Mouse (Mus musculus): ENCODE results near the gene Ly6g5c. TPM values are rescaled to one million over a fixed set of nuclear protein-coding genes. Genes with fewer than 3 reads are reported as not detected.

Ly6g5c gene
- polyA plus RNA-seq, 1 experiment, result not detected

DNA sequence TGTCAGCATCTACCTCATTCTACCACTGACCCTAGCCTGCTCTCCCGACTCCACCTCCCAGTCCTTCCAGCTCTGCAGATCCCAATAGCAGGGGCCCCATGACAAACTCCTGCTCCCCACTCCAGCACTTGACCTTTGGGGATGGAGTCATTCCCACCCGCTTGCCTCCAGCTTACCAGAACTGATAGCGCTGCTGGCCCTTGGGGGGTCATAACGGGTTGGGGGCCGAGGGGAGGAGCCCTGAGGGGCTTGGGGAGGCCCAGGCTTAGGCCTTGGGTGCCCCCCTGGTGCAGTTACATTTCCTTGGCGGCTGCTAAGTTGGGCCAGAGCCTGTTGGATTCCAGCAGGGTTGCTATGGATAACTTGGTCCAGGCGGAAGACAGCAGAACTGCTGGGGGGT, 46.5 kb downstream of the Ly6g5c start:
- H3K4me1 ChIP-seq (ENCODE audit: control insufficient read depth, insufficient read depth, insufficient read length, low read length), result no peaks in the 10 kb centered on the region

GRCm38 (mm10) chr17:35155451-35155850, 47.4 kb downstream of the Ly6g5c start:
- Histone ChIP-seq H3K4me1 (ENCODE audit: control insufficient read depth, insufficient read depth, insufficient read length, low read length) (no peaks in the 10 kb centered on the region), H3K4me3 (ENCODE audit: low read depth, low read length) (no peak overlapping the region), H3K27me3 (ENCODE audit: control insufficient read depth, insufficient read depth, low read length) (no peaks in the 10 kb centered on the region), H3K27ac (ENCODE audit: insufficient read depth, low read depth, low read length) (no peak overlapping the region), H3K36me3 (ENCODE audit: control insufficient read depth, insufficient read depth, low read length) (peaks cover 96% of the 10 kb centered on the region)
- 92% methylated on average over 12 of the region's 12 CpGs for WGBS
- TF ChIP-seq POLR2A (IDR thresholded peaks at IDR 0.05; ENCODE audit: low read depth, low read length) (no peak), CTCF (IDR thresholded peaks at IDR 0.05; ENCODE audit: extremely low read depth, insufficient read length, insufficient replicate concordance, low read depth, low read length) (no peak)

More for the DNA sequence above, 46.5 kb downstream of the Ly6g5c start:
- WGBS, result 88% methylated on average over 7 of the region's 7 CpGs
- TF ChIP-seq POLR2A (IDR thresholded peaks at IDR 0.05; ENCODE audit: low read depth, low read length), result no peak
- no peak for TF ChIP-seq CTCF (IDR thresholded peaks at IDR 0.05; ENCODE audit: extremely low read depth, insufficient read length, insufficient replicate concordance, low read depth, low read length)
- H3K27me3 ChIP-seq (ENCODE audit: control insufficient read depth, insufficient read depth, low read length), result no peaks in the 10 kb centered on the region
- peaks cover 96% of the 10 kb centered on the region for H3K36me3 ChIP-seq (ENCODE audit: control insufficient read depth, insufficient read depth, low read length)
- no peak overlapping the region for H3K4me3 ChIP-seq (ENCODE audit: low read depth, low read length)
- H3K27ac ChIP-seq (ENCODE audit: insufficient read depth, low read depth, low read length), result no peak overlapping the region

GRCm38 (mm10) chr17:35156461-35157200, 48.6 kb downstream of the Ly6g5c start:
- H3K4me3 ChIP-seq (ENCODE audit: low read depth, low read length), result no peak overlapping the region
- no peaks in the 10 kb centered on the region for H3K27me3 ChIP-seq (ENCODE audit: control insufficient read depth, insufficient read depth, low read length)
- peaks cover 98% of the 10 kb centered on the region for H3K36me3 ChIP-seq (ENCODE audit: control insufficient read depth, insufficient read depth, low read length)
- TF ChIP-seq POLR2A (IDR thresholded peaks at IDR 0.05; ENCODE audit: low read depth, low read length), result no peak
- TF ChIP-seq CTCF (IDR thresholded peaks at IDR 0.05; ENCODE audit: extremely low read depth, insufficient read length, insufficient replicate concordance, low read depth, low read length), result no peak
- no peaks in the 10 kb centered on the region for H3K4me1 ChIP-seq (ENCODE audit: control insufficient read depth, insufficient read depth, insufficient read length, low read length)
- 87% methylated on average over 33 of the region's 33 CpGs for WGBS
- no peak overlapping the region for H3K27ac ChIP-seq (ENCODE audit: insufficient read depth, low read depth, low read length)

GRCm38 (mm10) chr17:35157254-35157653, 49.2 kb downstream of the Ly6g5c start:
- 90% methylated on average over 8 of the region's 8 CpGs for WGBS
- Histone ChIP-seq H3K27ac (ENCODE audit: insufficient read depth, low read depth, low read length) (no peak overlapping the region), H3K4me1 (ENCODE audit: control insufficient read depth, insufficient read depth, insufficient read length, low read length) (no peaks in the 10 kb centered on the region), H3K36me3 (ENCODE audit: control insufficient read depth, insufficient read depth, low read length) (peaks cover 99% of the 10 kb centered on the region), H3K4me3 (ENCODE audit: low read depth, low read length) (no peak overlapping the region), H3K27me3 (ENCODE audit: control insufficient read depth, insufficient read depth, low read length) (no peaks in the 10 kb centered on the region)
- TF ChIP-seq CTCF (IDR thresholded peaks at IDR 0.05; ENCODE audit: extremely low read depth, insufficient read length, insufficient replicate concordance, low read depth, low read length) (no peak), POLR2A (IDR thresholded peaks at IDR 0.05; ENCODE audit: low read depth, low read length) (no peak)

DNA sequence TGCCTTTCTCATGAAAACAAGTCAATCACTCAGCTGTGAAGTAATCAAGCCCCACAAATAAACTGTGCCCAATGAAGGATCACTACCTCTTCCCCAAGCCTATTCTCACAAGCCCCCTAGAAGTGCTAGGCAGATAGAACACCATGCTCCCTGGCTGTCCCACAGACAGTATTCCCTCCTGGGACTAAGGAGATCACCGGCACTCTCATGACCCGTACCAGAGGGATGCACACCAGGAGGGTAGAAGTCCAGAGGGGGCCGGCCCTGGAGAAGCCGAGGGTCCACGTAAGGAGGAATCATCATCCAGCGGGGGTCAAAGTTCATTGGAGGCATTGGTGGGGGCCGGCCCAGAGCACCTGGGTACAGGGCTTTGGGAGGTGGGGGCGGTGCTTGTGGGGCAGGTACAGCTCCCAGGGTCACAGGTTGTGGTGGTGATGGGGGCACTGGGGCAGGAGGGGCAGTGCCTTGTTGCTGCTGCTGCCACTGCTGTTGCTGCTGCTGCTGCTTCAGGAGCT, 49.6 kb downstream of the Ly6g5c start:
- WGBS, result 90% methylated on average over 8 of the region's 8 CpGs
- no peak for TF ChIP-seq CTCF (IDR thresholded peaks at IDR 0.05; ENCODE audit: extremely low read depth, insufficient read length, insufficient replicate concordance, low read depth, low read length)
- no peak for TF ChIP-seq POLR2A (IDR thresholded peaks at IDR 0.05; ENCODE audit: low read depth, low read length)
- peaks cover 1% of the 10 kb centered on the region; the same call in 1 of the 2 replicates for H3K4me1 ChIP-seq (ENCODE audit: control insufficient read depth, insufficient read depth, insufficient read length, low read length)
- H3K27me3 ChIP-seq (ENCODE audit: control insufficient read depth, insufficient read depth, low read length), result no peaks in the 10 kb centered on the region
- H3K4me3 ChIP-seq (ENCODE audit: low read depth, low read length), result no peak overlapping the region
- no peak overlapping the region for H3K27ac ChIP-seq (ENCODE audit: insufficient read depth, low read depth, low read length)
- H3K36me3 ChIP-seq (ENCODE audit: control insufficient read depth, insufficient read depth, low read length), result peaks cover 94% of the 10 kb centered on the region

- no peak for TF ChIP-seq POLR2A (IDR thresholded peaks at IDR 0.05; ENCODE audit: low read depth, low read length)
- no peak for TF ChIP-seq CTCF (IDR thresholded peaks at IDR 0.05; ENCODE audit: extremely low read depth, insufficient read length, insufficient replicate concordance, low read depth, low read length)
- WGBS, result 92% methylated on average over 16 of the region's 16 CpGs
- no peaks in the 10 kb centered on the region for H3K27me3 ChIP-seq (ENCODE audit: control insufficient read depth, insufficient read depth, low read length)
- H3K4me3 ChIP-seq (ENCODE audit: low read depth, low read length), result no peak overlapping the region
- peaks cover 4% of the 10 kb centered on the region; the same call in 1 of the 2 replicates for H3K4me1 ChIP-seq (ENCODE audit: control insufficient read depth, insufficient read depth, insufficient read length, low read length)
- no peak overlapping the region for H3K27ac ChIP-seq (ENCODE audit: insufficient read depth, low read depth, low read length)
- H3K36me3 ChIP-seq (ENCODE audit: control insufficient read depth, insufficient read depth, low read length), result peaks cover 81% of the 10 kb centered on the region
Observed at GRCm38 (mm10) chr17:35158850-35159593, 50.9 kb downstream of the Ly6g5c start.

- Histone ChIP-seq H3K27me3 (ENCODE audit: control insufficient read depth, insufficient read depth, low read length) (no peaks in the 10 kb centered on the region), H3K4me1 (ENCODE audit: control insufficient read depth, insufficient read depth, insufficient read length, low read length) (peaks cover 4% of the 10 kb centered on the region; the same call in 1 of the 2 replicates), H3K4me3 (ENCODE audit: low read depth, low read length) (no peak overlapping the region), H3K36me3 (ENCODE audit: control insufficient read depth, insufficient read depth, low read length) (peaks cover 75% of the 10 kb centered on the region), H3K27ac (ENCODE audit: insufficient read depth, low read depth, low read length) (no peak overlapping the region)
- 83% methylated on average over 7 of the region's 7 CpGs for WGBS
- TF ChIP-seq CTCF (IDR thresholded peaks at IDR 0.05; ENCODE audit: extremely low read depth, insufficient read length, insufficient replicate concordance, low read depth, low read length) (no peak), POLR2A (IDR thresholded peaks at IDR 0.05; ENCODE audit: low read depth, low read length) (no peak)
Observed at GRCm38 (mm10) chr17:35159638-35160037, 51.6 kb downstream of the Ly6g5c start.

Measured in small intestine, adult 2 months (tissue).